Mouse (Mus musculus) kidney, adult 2 months (tissue): ENCODE results near the gene Srgap2. TPM values are rescaled to one million over a fixed set of nuclear protein-coding genes. Genes with fewer than 3 reads are reported as not detected.
A peak's percentile ranks its signal among the peaks of the same experiment; 100 is the strongest.

Source experiments
- DNase-seq: peaks from one replicate; pipeline ENCODE4 v3.0.0; 2021
- H3K27ac ChIP-seq: fragments of 200-500 bp; 2 replicates; pipeline ENCODE4 v1.5.1; 2012; ENCODE audit warnings: low read depth, low read length, control low read depth, inconsistent platforms; ENCODE audit not compliant: insufficient read depth
- H3K27me3 ChIP-seq: fragments of 200-500 bp; replicated peaks from 2 replicates; pipeline ENCODE4 v1.6.1; 2012; ENCODE audit warnings: mild to moderate bottlenecking, moderate library complexity, low read length, inconsistent platforms; ENCODE audit not compliant: control insufficient read depth, insufficient read depth
- H3K36me3 ChIP-seq: fragments of 200-500 bp; 2 replicates; pipeline ENCODE4 v1.6.1; 2012; ENCODE audit warnings: mild to moderate bottlenecking, moderate library complexity, low read length, inconsistent platforms; ENCODE audit not compliant: control insufficient read depth, insufficient read depth
- H3K4me1 ChIP-seq: fragments of 200-500 bp; 2 replicates; pipeline ENCODE4 v1.6.1; 2011; ENCODE audit warnings: low read length; ENCODE audit not compliant: control insufficient read depth, insufficient read depth
- H3K4me3 ChIP-seq: fragments of 200-500 bp; 2 replicates; pipeline ENCODE4 v1.5.1; 2011; ENCODE audit warnings: mild to moderate bottlenecking, low read depth, low read length, control low read depth; ENCODE audit not compliant: insufficient read depth
- CTCF ChIP-seq: fragments of 200-500 bp; conservative IDR thresholded peaks from 2 replicates; pipeline ENCODE4 v1.5.1; 2011; ENCODE audit warnings: low read depth, mild to moderate bottlenecking, control low read depth, low read length, moderate library complexity, mixed read lengths; ENCODE audit not compliant: insufficient read depth, insufficient read length
- POLR2A ChIP-seq: fragments of 200-500 bp; IDR thresholded peaks from one replicate; pipeline ENCODE4 v1.6.1; 2011; ENCODE audit warnings: low read depth, low read length, control low read depth
- WGBS: fragments of 180-500 bp; shearing (Covaris S2); methylation state at CpG from one replicate; pipeline ENCODE4 v1.1.7; 2018; 5-methylcytosine and 5-hydroxymethylcytosine counted together
- polyA plus RNA-seq: library from polyadenylated mRNA; depleted of rRNA; stranded (reverse); fragments of >200 nt; gene quantifications from 2 replicates; pipeline ENCODE4 v1.2.3, GENCODE M21; 2012

Srgap2 gene
- polyA plus RNA-seq, 1 experiment, result 13.0 TPM

- Histone ChIP-seq H3K36me3 (no peaks in the 10 kb centered on the region), H3K27ac (no peak overlapping the region), H3K4me3 (no peak overlapping the region), H3K4me1 (peaks cover 10% of the 10 kb centered on the region; the same call in 1 of the 2 replicates), H3K27me3 (no peaks in the 10 kb centered on the region)
- no peak for TF ChIP-seq CTCF
- TF ChIP-seq POLR2A, result no peak
- no peak for DNase-seq
These were observed 16.0 kb downstream of the Srgap2 start for GRCm38 (mm10) chr1:131511131-131511530.

- H3K27me3 ChIP-seq, result no peaks in the 10 kb centered on the region
- DNase-seq, result no peak
- 55% methylated on average over 1 of the region's 1 CpGs for WGBS
- H3K4me3 ChIP-seq, result no peak overlapping the region
- H3K4me1 ChIP-seq, result peaks cover 4% of the 10 kb centered on the region
- no peaks in the 10 kb centered on the region for H3K36me3 ChIP-seq
- TF ChIP-seq POLR2A (no peak), CTCF (no peak)
- H3K27ac ChIP-seq, result no peak overlapping the region
These were observed 25.5 kb downstream of the Srgap2 start for GRCm38 (mm10) chr1:131501681-131502080.

- TF ChIP-seq CTCF, result no peak
- no peak for TF ChIP-seq POLR2A
- 96% methylated on average over 1 of the region's 1 CpGs for WGBS
- Histone ChIP-seq H3K4me1 (peaks cover 13% of the 10 kb centered on the region), H3K36me3 (no peaks in the 10 kb centered on the region), H3K4me3 (no peak overlapping the region), H3K27ac (no peak overlapping the region), H3K27me3 (no peaks in the 10 kb centered on the region)
- DNase-seq, result no peak
These were observed 28.9 kb downstream of the Srgap2 start for GRCm38 (mm10) chr1:131498231-131498630.

- TF ChIP-seq POLR2A, result no peak
- no peak for TF ChIP-seq CTCF
- Histone ChIP-seq H3K27me3 (no peaks in the 10 kb centered on the region), H3K4me3 (no peak overlapping the region), H3K4me1 (peaks cover 9% of the 10 kb centered on the region), H3K27ac (no peak overlapping the region), H3K36me3 (no peaks in the 10 kb centered on the region)
- peak; percentile 52 for DNase-seq
- WGBS, result 57% methylated on average over 4 of the region's 4 CpGs
These were observed 32.9 kb downstream of the Srgap2 start for GRCm38 (mm10) chr1:131493966-131494898.

GRCm38 (mm10) chr1:131492360-131492759 lies 34.8 kb downstream of the Srgap2 start:
- H3K27ac ChIP-seq, result no peak overlapping the region
- 52% methylated on average over 2 of the region's 2 CpGs for WGBS
- no peaks in the 10 kb centered on the region for H3K27me3 ChIP-seq
- no peaks in the 10 kb centered on the region for H3K36me3 ChIP-seq
- no peak for DNase-seq
- H3K4me3 ChIP-seq, result no peak overlapping the region
- no peak for TF ChIP-seq POLR2A
- TF ChIP-seq CTCF, result no peak
- H3K4me1 ChIP-seq, result peaks cover 9% of the 10 kb centered on the region

GRCm38 (mm10) chr1:131491579-131491978 lies 35.6 kb downstream of the Srgap2 start:
- H3K4me3 ChIP-seq, result no peak overlapping the region
- H3K36me3 ChIP-seq, result no peaks in the 10 kb centered on the region
- H3K4me1 ChIP-seq, result peaks cover 13% of the 10 kb centered on the region
- no peaks in the 10 kb centered on the region for H3K27me3 ChIP-seq
- H3K27ac ChIP-seq, result no peak overlapping the region
- TF ChIP-seq POLR2A (no peak), CTCF (no peak)
- no peak for DNase-seq
- 47% methylated on average over 4 of the region's 4 CpGs for WGBS

GRCm38 (mm10) chr1:131489312-131489711 lies 37.8 kb downstream of the Srgap2 start:
- peaks cover 10% of the 10 kb centered on the region for H3K4me1 ChIP-seq
- H3K36me3 ChIP-seq, result no peaks in the 10 kb centered on the region
- TF ChIP-seq POLR2A (no peak), CTCF (no peak)

More at GRCm38 (mm10) chr1:131489312-131489711, 37.8 kb downstream of the Srgap2 start:
- H3K4me3 ChIP-seq, result no peak overlapping the region
- H3K27me3 ChIP-seq, result no peaks in the 10 kb centered on the region
- peak; percentile 63 for DNase-seq
- H3K27ac ChIP-seq, result no peak overlapping the region
- WGBS, result 56% methylated on average over 3 of the region's 3 CpGs
